Mouse (Mus musculus): Measurements from ENCODE around the gene Clcn2.

The Clcn2 gene

DNA sequence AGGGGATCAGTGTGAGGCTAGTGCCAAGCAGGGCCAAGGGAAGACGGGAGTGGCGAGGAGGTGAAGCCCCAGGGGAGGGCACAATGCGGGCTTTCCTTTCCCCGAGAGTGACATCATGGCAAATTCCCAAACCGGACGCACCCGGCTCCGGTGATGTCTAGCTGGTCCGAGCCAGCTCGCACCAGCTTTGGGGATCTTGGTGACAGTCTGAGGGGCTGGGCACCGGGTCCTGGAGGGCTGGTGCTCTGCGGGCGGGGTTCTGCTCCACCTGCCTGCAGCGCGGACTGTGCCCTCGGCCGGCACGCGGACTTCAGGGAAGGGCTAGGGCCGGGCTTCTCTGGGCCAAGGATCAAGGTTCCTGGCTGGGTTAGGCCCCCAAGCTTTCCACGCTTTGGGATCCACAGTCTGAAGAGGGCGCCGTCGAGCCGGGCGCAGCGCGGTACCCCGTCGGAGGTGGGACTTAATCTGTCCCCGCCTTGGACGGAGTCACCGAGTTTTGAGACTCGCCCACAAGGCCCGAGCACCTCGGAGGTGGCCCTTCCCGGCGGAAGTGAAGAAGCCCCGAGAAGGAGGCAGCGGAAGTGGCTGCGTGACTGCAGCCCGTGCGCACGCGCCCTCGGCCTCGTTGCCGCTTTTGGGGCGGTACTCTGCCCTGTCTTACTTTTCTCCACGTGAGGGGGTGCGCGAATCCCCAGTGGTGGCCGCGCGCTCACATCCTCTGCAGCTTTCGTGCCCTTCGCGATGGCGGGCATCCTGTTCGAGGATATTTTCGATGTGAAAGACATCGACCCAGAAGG is at the start of gene Clcn2, which contains the start of gene Polr2h:
Gene Clcn2 (minus strand): TSS at position 566 of the 797 bp plus-strand sequence.
Gene Polr2h (plus strand): TSS at position 485 of the 797 bp plus-strand sequence.
- DNase-seq (ENCODE audit: low read depth, low spot score): peak; percentile 98
- no peaks in the 10 kb centered on the region for H3K27me3 ChIP-seq (ENCODE audit: control insufficient read depth, insufficient read depth, low read length, poor library complexity, severe bottlenecking)
- H3K36me3 ChIP-seq (ENCODE audit: control insufficient read depth, insufficient read depth, low read length, poor library complexity, severe bottlenecking): peaks cover 6% of the 10 kb centered on the region; the same call in 1 of the 2 replicates

GRCm38 (mm10) chr16:20765244-20765643 is 47.7 kb upstream of the Clcn2 start:
- Histone ChIP-seq H3K36me3 (ENCODE audit: control insufficient read depth, insufficient read depth, low read length, poor library complexity, severe bottlenecking) (no peaks in the 10 kb centered on the region), H3K27me3 (ENCODE audit: control insufficient read depth, insufficient read depth, low read length, poor library complexity, severe bottlenecking) (no peaks in the 10 kb centered on the region)
- DNase-seq (ENCODE audit: low read depth, low spot score): peak; percentile 71

GRCm38 (mm10) chr16:20761681-20762080 is 44.1 kb upstream of the Clcn2 start:
- no peaks in the 10 kb centered on the region for H3K36me3 ChIP-seq (ENCODE audit: control insufficient read depth, insufficient read depth, low read length, poor library complexity, severe bottlenecking)
- peak; percentile 62 for DNase-seq (ENCODE audit: low read depth, low spot score)

GRCm38 (mm10) chr16:20757385-20757784 is 39.8 kb upstream of the Clcn2 start:
- Histone ChIP-seq H3K36me3 (ENCODE audit: control insufficient read depth, insufficient read depth, low read length, poor library complexity, severe bottlenecking) (no peaks in the 10 kb centered on the region), H3K27me3 (ENCODE audit: control insufficient read depth, insufficient read depth, low read length, poor library complexity, severe bottlenecking) (no peaks in the 10 kb centered on the region)
- DNase-seq (ENCODE audit: low read depth, low spot score): no peak

More at GRCm38 (mm10) chr16:20761681-20762080, 44.1 kb upstream of the Clcn2 start:
- H3K27me3 ChIP-seq (ENCODE audit: control insufficient read depth, insufficient read depth, low read length, poor library complexity, severe bottlenecking): no peaks in the 10 kb centered on the region

DNA sequence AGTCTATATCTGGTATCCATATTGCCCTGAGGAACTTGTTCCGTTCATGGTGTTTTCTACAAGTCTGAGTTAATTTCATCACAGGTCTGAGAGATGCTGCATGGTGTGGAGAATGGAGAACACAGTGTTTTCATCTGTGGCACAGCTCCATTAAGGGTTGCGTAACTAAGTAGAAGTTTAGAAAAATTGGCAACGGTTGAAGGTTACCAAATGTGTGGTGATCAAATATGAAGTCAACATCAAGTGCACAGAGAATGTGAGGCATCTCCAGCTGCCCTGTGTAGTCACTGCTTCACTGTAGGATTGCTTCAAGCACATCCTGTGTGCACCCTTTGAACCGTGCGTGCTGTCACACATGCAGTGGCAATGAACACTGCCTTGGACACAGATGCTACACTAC is 38.5 kb upstream of the Clcn2 start:
- no peak for DNase-seq (ENCODE audit: low read depth, low spot score)
- H3K36me3 ChIP-seq (ENCODE audit: control insufficient read depth, insufficient read depth, low read length, poor library complexity, severe bottlenecking): no peaks in the 10 kb centered on the region
- H3K27me3 ChIP-seq (ENCODE audit: control insufficient read depth, insufficient read depth, low read length, poor library complexity, severe bottlenecking): no peaks in the 10 kb centered on the region

DNA sequence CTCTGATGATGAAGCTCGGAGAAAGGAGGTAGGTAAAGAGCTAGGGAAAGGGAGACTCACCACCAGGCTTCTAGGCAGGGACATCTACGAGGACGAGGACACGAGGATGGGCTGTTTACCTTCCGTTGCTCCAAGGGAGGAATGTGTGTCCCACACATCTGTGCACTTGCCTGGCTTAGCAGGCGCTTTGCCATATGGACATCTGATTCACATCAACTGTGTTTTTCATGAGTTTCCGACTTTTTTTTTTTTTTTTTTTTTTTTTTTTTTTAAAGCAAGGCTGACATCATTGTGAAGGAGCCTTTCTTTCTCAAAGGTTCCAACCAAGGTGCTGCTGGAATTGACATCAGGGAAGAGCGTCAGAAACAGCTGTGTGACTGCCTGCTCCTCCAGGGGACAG is 33.0 kb upstream of the Clcn2 start:
- Histone ChIP-seq H3K36me3 (ENCODE audit: control insufficient read depth, insufficient read depth, low read length, poor library complexity, severe bottlenecking) (no peaks in the 10 kb centered on the region), H3K27me3 (ENCODE audit: control insufficient read depth, insufficient read depth, low read length, poor library complexity, severe bottlenecking) (peaks cover 2% of the 10 kb centered on the region; the same call in 1 of the 2 replicates)
- no peak for DNase-seq (ENCODE audit: low read depth, low spot score)

DNA sequence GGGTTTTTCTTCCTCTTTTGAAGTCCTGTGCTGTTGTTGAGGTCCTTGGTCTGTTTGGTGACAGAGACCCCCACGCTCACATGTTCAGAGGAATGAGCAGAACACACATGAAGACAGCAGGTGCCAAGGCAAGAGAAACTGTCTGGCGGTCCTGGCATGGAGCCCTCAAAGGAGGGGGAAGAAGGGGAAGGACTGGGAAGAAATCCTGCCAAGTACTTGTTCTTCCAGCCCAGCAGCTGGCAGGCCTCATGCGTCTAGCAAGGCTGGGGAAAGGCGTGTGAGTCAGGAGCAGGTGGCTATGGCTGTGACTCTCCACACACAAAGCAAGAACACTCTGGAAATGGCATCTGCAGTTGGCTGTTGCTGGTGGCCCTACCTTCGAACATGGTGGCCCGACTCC is 29.1 kb upstream of the Clcn2 start:
- H3K27me3 ChIP-seq (ENCODE audit: control insufficient read depth, insufficient read depth, low read length, poor library complexity, severe bottlenecking): peaks cover 2% of the 10 kb centered on the region; the same call in 1 of the 2 replicates
- no peaks in the 10 kb centered on the region for H3K36me3 ChIP-seq (ENCODE audit: control insufficient read depth, insufficient read depth, low read length, poor library complexity, severe bottlenecking)
- no peak for DNase-seq (ENCODE audit: low read depth, low spot score)

- H3K27me3 ChIP-seq (ENCODE audit: control insufficient read depth, insufficient read depth, low read length, poor library complexity, severe bottlenecking): no peaks in the 10 kb centered on the region
- H3K36me3 ChIP-seq (ENCODE audit: control insufficient read depth, insufficient read depth, low read length, poor library complexity, severe bottlenecking): no peaks in the 10 kb centered on the region
- DNase-seq (ENCODE audit: low read depth, low spot score): no peak
Observed at GRCm38 (mm10) chr16:20739845-20740244, 22.3 kb upstream of the Clcn2 start.

- peaks cover 2% of the 10 kb centered on the region for H3K27me3 ChIP-seq (ENCODE audit: control insufficient read depth, insufficient read depth, low read length, poor library complexity, severe bottlenecking)
- DNase-seq (ENCODE audit: low read depth, low spot score): no peak
- no peaks in the 10 kb centered on the region for H3K36me3 ChIP-seq (ENCODE audit: control insufficient read depth, insufficient read depth, low read length, poor library complexity, severe bottlenecking)
Observed at GRCm38 (mm10) chr16:20736823-20737222, 19.3 kb upstream of the Clcn2 start.

DNA sequence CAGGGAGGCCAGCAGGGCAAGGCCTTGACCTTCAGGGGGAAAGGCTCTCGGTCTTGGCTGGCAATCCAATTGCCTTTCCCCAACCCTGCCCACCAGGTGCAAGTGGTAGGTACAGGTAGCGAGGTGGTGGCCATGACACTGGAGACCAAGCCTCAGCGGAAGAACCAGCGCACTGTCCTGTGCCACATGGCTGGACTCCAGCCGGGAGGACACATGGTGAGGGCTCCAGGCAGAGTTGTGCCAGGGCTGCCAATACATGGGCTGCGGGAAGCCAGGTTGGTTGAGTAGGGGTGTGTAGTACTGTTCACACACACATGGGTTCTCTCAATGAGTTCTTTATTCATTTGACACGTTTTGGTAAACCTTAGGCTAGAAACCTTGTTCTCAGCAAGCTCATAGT is 18.6 kb upstream of the Clcn2 start:
- peaks cover 2% of the 10 kb centered on the region for H3K27me3 ChIP-seq (ENCODE audit: control insufficient read depth, insufficient read depth, low read length, poor library complexity, severe bottlenecking)
- H3K36me3 ChIP-seq (ENCODE audit: control insufficient read depth, insufficient read depth, low read length, poor library complexity, severe bottlenecking): no peaks in the 10 kb centered on the region
- DNase-seq (ENCODE audit: low read depth, low spot score): no peak

DNA sequence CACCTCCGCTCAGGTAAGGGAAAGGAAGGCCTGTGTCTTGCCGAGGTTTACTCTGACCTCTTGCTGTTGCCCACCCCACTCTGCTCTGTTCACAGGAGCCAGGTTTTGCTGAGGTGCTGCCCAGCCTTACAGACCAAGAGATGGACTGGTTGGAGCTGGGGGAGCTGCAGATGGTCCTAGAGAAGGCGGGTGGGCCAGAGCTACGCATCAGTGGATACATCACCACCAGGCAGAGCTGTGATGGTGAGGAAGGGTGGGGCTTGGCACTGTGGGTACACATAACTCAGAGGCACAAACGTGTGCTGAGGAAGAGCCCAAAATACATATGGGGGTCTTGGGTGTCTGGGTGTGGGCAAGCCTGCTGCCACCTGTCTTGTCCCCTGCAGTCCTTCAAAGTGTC is 18.1 kb upstream of the Clcn2 start:
- DNase-seq (ENCODE audit: low read depth, low spot score): no peak
- Histone ChIP-seq H3K27me3 (ENCODE audit: control insufficient read depth, insufficient read depth, low read length, poor library complexity, severe bottlenecking) (peaks cover 2% of the 10 kb centered on the region), H3K36me3 (ENCODE audit: control insufficient read depth, insufficient read depth, low read length, poor library complexity, severe bottlenecking) (no peaks in the 10 kb centered on the region)

DNA sequence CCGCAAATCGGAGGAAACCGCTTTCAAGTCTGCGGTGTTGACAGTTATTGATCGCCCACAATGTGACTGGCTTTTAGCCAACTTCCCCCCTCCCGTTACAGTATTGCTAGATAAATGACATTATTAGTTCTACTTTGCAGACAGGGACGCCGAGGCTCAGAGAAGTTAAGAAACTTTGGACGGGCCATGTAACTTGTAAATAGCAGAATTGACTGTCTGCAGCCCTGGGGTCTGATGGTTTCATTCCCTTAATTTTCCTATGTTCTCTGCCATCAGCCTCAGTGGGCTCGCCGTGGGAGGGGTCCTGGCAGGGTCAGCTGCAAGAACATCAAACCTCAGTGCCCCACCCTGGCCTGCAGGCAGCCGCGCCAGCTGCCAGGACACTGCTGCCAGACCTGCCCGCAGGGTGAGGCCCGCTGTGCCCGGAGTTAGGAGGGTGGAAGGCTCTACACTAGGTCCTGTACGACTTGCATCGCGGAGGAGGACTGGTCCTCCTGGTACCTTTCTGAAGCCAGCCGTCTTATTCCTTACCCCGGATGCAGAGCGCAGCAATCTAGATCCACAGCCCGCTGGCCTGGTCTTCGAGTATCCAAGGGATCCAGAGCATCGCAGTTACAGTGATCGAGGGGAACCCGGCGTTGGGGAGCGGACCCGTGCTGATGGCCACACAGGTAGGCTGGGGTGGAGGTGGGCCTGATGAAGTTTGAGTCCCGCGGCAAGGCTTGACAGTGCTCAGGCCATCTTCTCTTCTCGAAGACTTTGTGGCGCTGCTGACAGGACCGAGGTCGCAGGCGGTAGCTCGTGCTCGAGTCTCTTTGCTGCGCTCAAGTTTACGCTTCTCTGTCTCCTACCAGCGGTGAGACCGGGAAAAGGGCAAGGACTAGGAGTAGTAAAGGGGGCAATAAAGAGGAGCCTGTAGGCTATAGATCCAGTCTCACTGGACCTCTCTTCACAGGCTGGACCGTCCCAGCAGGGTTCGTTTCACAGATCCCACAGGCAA is 16.5 kb upstream of the Clcn2 start, which contains the start of gene Thpo:
Gene Thpo (minus strand): TSS at position 781 of the 1,000 bp plus-strand sequence.
- H3K27me3 ChIP-seq (ENCODE audit: control insufficient read depth, insufficient read depth, low read length, poor library complexity, severe bottlenecking): peaks cover 2% of the 10 kb centered on the region
- H3K36me3 ChIP-seq (ENCODE audit: control insufficient read depth, insufficient read depth, low read length, poor library complexity, severe bottlenecking): no peaks in the 10 kb centered on the region
- DNase-seq (ENCODE audit: low read depth, low spot score): no peak

GRCm38 (mm10) chr16:20732925-20733730 is 15.6 kb upstream of the Clcn2 start, which contains the start of gene Chrd:
TSS of gene Chrd (plus strand) at chr16:20733127.
- no peak for DNase-seq (ENCODE audit: low read depth, low spot score)
- H3K27me3 ChIP-seq (ENCODE audit: control insufficient read depth, insufficient read depth, low read length, poor library complexity, severe bottlenecking): peaks cover 2% of the 10 kb centered on the region
- no peaks in the 10 kb centered on the region for H3K36me3 ChIP-seq (ENCODE audit: control insufficient read depth, insufficient read depth, low read length, poor library complexity, severe bottlenecking)
